Mouse (Mus musculus): ENCODE results near the gene Hspb9.

The Hspb9 gene

DNA sequence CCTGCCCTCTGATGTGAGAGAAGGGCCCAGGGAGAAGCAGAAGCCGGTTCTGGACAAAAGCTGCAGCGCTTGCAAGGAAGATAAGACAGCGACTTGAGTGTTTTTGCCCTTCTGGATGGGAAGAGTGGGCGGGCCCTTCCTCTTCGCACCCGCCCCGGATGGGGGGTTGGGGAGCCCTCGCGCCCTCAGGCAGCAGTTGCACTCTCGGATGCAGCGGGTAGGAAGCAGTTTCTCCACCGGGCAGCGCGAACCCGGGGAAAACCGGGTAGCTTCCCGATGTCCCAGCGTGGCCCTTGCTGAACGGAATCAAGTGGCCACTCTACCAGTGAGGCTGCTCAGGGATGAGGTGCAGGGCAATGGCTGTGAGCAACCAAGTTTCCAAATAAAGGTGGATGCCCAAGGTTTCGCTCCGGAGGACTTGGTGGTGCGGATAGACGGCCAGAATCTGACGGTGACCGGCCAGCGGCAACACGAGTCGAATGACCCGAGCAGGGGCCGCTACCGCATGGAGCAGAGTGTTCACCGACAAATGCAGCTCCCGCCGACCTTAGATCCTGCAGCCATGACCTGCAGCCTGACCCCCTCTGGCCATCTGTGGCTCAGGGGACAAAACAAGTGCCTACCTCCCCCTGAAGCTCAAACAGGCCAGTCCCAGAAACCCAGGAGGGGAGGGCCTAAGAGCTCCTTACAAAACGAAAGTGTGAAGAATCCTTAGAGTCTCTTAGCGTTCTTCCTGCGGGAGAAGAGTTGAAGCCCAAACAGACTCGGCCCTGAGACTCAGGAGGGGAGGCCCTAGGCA, at the start of gene Hspb9:
Hspb9 (plus strand) TSS at position 116 of the 799 bp plus-strand sequence.
- in situ Hi-C loops (cut with MboI, MseI) = no loop called here

GRCm38 (mm10) chr11:100671049-100671448, 42.6 kb upstream of the Hspb9 start:
- in situ Hi-C loops (cut with MboI, MseI) = no loop called here

- in situ Hi-C loops (cut with MboI, MseI) = no loop called here
Observed at GRCm38 (mm10) chr11:100671956-100672355, 41.7 kb upstream of the Hspb9 start.

- in situ Hi-C loops (cut with MboI, MseI) = no loop called here
Observed at GRCm38 (mm10) chr11:100673169-100673568, 40.5 kb upstream of the Hspb9 start.

- in situ Hi-C loops (cut with MboI, MseI) = loop anchor here in 1 of 2 experiments (5.0 kb wide), 1 partner anchor 1706 kb away; no protein-coding TSS in a partner anchor
Observed at GRCm38 (mm10) chr11:100677810-100678209, 35.8 kb upstream of the Hspb9 start.

DNA sequence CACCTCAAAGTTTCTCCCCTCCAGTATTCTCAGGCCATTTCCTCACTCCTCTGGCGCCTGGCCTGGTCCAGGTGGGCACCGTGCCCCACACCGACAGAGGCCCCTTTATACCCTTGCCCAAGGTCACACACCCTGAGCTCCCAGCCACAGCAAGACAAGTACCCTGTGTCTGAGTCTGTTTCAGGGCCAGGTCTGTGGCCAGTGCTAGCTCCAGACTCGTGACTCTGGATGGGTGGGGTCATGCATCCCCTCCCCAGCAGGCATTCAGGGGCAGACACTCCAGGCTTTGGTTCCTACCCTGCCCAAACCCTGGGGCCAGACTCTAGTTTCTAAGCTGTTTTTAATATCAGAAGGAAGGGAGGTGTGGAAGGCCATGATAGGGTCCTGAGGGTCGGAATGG, 31.8 kb upstream of the Hspb9 start:
- in situ Hi-C loops (cut with MboI, MseI) = no loop called here

GRCm38 (mm10) chr11:100682526-100682925, 31.1 kb upstream of the Hspb9 start:
- in situ Hi-C loops (cut with MboI, MseI) = no loop called here

GRCm38 (mm10) chr11:100684084-100684483, 29.6 kb upstream of the Hspb9 start:
- in situ Hi-C loops (cut with MboI, MseI) = no loop called here

DNA sequence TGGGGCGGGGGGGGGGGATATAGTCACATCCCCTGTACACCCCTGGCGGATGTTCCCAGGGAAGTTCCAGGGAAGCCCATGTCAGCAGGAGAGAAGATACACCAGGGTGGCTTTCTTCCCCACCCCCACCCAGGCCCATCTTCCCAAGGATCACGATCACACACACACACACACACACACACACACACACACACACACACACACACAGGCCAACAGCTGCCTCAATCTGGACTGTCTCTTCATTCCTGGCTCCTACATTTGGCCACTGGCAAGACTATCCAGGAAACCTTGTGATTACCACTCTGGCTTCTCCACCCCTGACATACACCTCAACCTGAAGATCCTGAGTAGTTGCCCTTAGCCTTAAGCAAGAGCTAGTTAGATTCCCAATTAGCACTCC, 28.3 kb upstream of the Hspb9 start:
- in situ Hi-C loops (cut with MboI, MseI) = no loop called here

- in situ Hi-C loops (cut with MboI, MseI) = no loop called here
Observed at GRCm38 (mm10) chr11:100687265-100687664, 26.4 kb upstream of the Hspb9 start.

DNA sequence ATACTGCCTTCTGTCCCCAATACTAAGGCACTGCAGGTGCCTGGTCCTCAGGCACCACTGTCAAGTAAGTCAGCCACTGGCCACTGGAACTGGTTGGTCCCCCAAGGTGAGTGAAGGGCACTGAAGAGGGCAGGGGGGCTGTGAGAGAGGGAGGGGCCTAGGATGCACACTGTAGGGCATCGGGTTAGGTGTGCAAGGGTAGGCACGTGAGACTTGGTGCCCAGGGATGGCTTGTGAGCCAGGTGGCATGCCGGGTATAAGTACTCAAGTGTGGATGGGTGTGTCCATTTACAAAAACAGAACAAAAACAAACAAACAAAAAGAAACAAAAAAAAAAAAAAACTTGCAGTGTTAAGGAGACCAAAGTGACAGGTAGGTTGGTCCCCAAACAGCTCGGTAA, 25.2 kb upstream of the Hspb9 start:
- in situ Hi-C loops (cut with MboI, MseI) = no loop called here

DNA sequence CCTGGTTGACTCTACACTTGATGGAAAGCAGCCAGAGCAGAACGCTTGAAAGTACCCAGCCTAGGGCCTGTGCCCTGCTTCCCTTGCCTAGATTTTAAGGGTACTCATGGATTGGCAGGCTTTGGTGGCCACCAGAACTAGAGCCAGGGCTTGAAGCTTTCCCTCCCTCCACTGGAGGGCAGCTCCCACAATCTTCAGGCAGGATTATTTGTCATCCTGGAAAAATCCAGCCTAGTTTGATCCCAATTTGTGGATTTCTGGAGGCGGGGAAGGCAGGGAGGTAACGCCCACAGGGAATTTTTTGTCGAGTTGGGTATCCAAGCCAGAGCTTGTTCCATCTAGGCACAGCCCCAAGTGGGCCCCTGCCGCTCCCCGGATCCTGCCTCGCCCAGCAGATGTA, 23.3 kb upstream of the Hspb9 start:
- in situ Hi-C loops (cut with MboI, MseI) = loop anchor here in 1 of 2 experiments (10.0 kb wide), 1 partner anchor 46 kb away; no protein-coding TSS in a partner anchor

- in situ Hi-C loops (cut with MboI, MseI) = loop anchor here in 1 of 2 experiments (10.0 kb wide), 1 partner anchor 47 kb away; no protein-coding TSS in a partner anchor
Observed at GRCm38 (mm10) chr11:100692164-100692616, 21.5 kb upstream of the Hspb9 start, which contains the start of gene Zfp385c. Gene Zfp385c, minus strand, starts transcription at chr11:100692455.

DNA sequence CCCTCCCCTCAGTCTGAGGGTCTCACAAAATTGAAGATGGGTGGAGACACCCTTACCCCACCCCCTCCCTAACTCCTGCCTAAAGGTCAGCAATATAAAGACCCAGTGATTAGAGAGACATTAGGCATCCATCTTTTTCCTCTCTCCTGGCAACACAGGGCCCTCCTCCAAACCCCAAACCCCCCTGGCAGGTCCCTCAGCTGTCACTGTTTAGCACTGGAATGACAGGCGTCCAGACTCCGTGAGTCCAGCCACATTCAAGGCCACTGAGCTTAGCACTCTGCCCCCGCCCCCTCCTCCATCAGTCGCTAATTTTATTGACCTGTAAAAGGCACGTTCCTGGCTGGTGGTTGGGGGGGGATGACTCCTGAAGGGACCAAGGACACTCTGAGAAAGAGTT, 20.5 kb upstream of the Hspb9 start:
- in situ Hi-C loops (cut with MboI, MseI) = loop anchor here in 1 of 2 experiments (10.0 kb wide), 1 partner anchor 48 kb away; no protein-coding TSS in a partner anchor

- in situ Hi-C loops (cut with MboI, MseI) = loop anchor here (5.0 to 10.0 kb wide), 2 partner anchors 50 to 128 kb away; no protein-coding TSS in a partner anchor
Observed at GRCm38 (mm10) chr11:100694926-100695325, 18.7 kb upstream of the Hspb9 start.

- in situ Hi-C loops (cut with MboI, MseI) = loop anchor here (5.0 to 10.0 kb wide), 2 partner anchors 53 to 131 kb away; no protein-coding TSS in a partner anchor
Observed at GRCm38 (mm10) chr11:100697921-100698320, 15.7 kb upstream of the Hspb9 start.

DNA sequence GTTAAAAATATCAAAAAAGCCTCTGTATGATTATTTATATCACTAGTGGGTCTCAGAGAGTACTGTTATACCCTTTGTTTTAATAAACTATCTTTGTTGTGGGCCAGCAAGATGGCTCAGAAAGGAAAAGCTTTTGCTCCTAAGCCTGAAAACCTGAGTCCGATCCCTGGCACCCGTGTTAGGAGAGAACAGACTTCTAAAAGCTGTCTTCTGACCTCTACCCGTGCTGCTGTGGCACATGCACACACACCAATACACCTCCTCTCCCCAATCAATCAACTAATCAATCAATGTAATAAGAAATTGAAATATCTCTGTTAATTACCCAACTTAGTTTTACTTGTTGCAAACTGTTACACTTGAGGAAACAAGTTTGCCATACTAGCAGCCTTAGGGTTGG, 12.9 kb upstream of the Hspb9 start:
- in situ Hi-C loops (cut with MboI, MseI) = no loop called here

- in situ Hi-C loops (cut with MboI, MseI) = no loop called here
Observed at GRCm38 (mm10) chr11:100701301-100701700, 12.3 kb upstream of the Hspb9 start.

DNA sequence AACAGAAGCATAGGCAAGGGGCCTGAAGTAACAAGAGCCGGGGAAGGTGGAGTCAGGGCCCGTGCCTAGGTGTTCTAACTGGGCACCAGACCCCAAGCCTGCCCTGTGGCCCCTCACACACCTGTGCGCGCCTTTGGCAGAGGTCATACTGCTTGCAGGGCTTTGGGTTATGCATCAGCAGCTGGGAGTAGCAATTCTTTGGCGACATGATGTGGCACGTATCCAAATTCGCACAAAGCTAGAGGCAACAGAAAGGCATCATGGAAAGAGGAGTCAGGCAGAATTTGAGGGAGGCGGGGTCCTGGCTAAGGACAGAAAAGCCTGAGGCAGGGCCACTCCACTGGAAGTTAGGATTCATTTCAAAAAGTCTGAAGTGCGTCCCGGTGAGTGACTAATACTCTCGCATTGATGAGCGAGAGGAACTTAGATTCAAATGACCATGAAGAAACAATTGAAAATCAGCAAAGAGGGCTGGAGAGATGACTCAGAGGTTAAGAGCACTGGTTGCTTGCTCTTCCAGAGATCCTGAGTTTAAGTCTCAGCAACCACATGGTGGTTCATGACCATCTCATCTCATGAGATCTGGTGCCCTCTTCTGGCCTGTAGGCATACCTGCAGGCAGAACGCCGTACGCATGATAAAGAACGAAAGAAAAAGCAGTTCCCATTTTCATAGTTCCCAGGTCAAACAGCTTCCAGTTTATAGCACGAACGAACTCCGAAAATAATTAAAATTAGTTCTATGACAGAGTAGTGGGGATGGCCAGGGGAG, 11.4 kb upstream of the Hspb9 start:
- in situ Hi-C loops (cut with MboI, MseI) = no loop called here

GRCm38 (mm10) chr11:100702906-100703305, 10.7 kb upstream of the Hspb9 start:
- in situ Hi-C loops (cut with MboI, MseI) = no loop called here

- in situ Hi-C loops (cut with MboI, MseI) = no loop called here
Observed at GRCm38 (mm10) chr11:100703366-100703765, 10.3 kb upstream of the Hspb9 start.

Measured in T-helper 17 cell (primary cell).